Mouse (Mus musculus): ENCODE data around the gene Sept3. TPM values are rescaled to one million over a fixed set of nuclear protein-coding genes. Genes with fewer than 3 reads are reported as not detected.
"Not testable (repeated sequence)": the region's sequence is repeated elsewhere in the genome, so short reads cannot be mapped to it uniquely, and the experiment has no call there.

Gene Sept3
- polyA plus RNA-seq, 1 experiment from 2014 or later: 2.0 TPM

GRCm38 (mm10) chr15:82244115-82244804 lies 30.4 kb upstream of the Sept3 start, which contains the start of gene Cenpm:
Gene Cenpm (minus strand): TSS chr15:82244748.
- TF ChIP-seq CTCF (IDR thresholded peaks at IDR 0.05): no peak
- H3K27me3 ChIP-seq: no peaks in the 10 kb centered on the region
- peak; percentile 17 for DNase-seq (ENCODE audit: low read depth, low spot score)
- ChIA-PET POLR2A (no interaction called here), CTCF (interaction anchor here (0.7 to 1.4 kb wide), 2 partner anchors 13 to 80 kb away, joined by 3 read pairs; no protein-coding TSS in a partner anchor)
- in situ Hi-C loops (cut with MboI; ENCODE audit: low pct_unique_long_range_greater_than_20kb): no loop called here
- ATAC-seq: peak; percentile 95

GRCm38 (mm10) chr15:82244805-82245161 lies 29.9 kb upstream of the Sept3 start:
- in situ Hi-C loops (cut with MboI; ENCODE audit: low pct_unique_long_range_greater_than_20kb); DNase-seq (ENCODE audit: low read depth, low spot score); POLR2A ChIA-PET; H3K27me3 ChIP-seq; ATAC-seq: not testable (repeated sequence)
- CTCF ChIA-PET: interaction anchor here (1.4 kb wide), 1 partner anchor 80 kb away, joined by 3 read pairs; no protein-coding TSS in a partner anchor

GRCm38 (mm10) chr15:82247131-82247776 lies 27.4 kb upstream of the Sept3 start:
- DNase-seq (ENCODE audit: low read depth, low spot score) (no peak), ATAC-seq (no peak)
- TF ChIP-seq CTCF (IDR thresholded peaks at IDR 0.05): no peak
- in situ Hi-C loops (cut with MboI; ENCODE audit: low pct_unique_long_range_greater_than_20kb): no loop called here
- ChIA-PET POLR2A (no interaction called here), CTCF (no interaction called here)
- no peaks in the 10 kb centered on the region for H3K27me3 ChIP-seq

- no peak for ATAC-seq
- peak; percentile 60 for TF ChIP-seq CTCF (IDR thresholded peaks at IDR 0.05)
- POLR2A ChIA-PET: no interaction called here
- CTCF ChIA-PET: interaction anchor here (1.0 to 1.6 kb wide), 2 partner anchors 15 to 187 kb away, joined by 3 to 4 read pairs; no protein-coding TSS in a partner anchor
- in situ Hi-C loops (cut with MboI; ENCODE audit: low pct_unique_long_range_greater_than_20kb): no loop called here
- DNase-seq (ENCODE audit: low read depth, low spot score): no peak
- peaks cover 12% of the 10 kb centered on the region for H3K27me3 ChIP-seq
Measured at GRCm38 (mm10) chr15:82251579-82251978, 23.1 kb upstream of the Sept3 start.

GRCm38 (mm10) chr15:82252097-82252496 lies 22.6 kb upstream of the Sept3 start, which contains the start of gene 1500009C09Rik:
Gene 1500009C09Rik (plus strand): TSS chr15:82252397.
- no peak for DNase-seq (ENCODE audit: low read depth, low spot score)
- peaks cover 12% of the 10 kb centered on the region for H3K27me3 ChIP-seq
- no peak for TF ChIP-seq CTCF (IDR thresholded peaks at IDR 0.05)
- CTCF ChIA-PET: interaction anchor here (1.0 to 1.6 kb wide), 3 partner anchors 15 to 187 kb away, joined by 3 to 4 read pairs (median 3); no protein-coding TSS in a partner anchor
- POLR2A ChIA-PET: no interaction called here
- in situ Hi-C loops (cut with MboI; ENCODE audit: low pct_unique_long_range_greater_than_20kb): no loop called here
- ATAC-seq: no peak

DNA sequence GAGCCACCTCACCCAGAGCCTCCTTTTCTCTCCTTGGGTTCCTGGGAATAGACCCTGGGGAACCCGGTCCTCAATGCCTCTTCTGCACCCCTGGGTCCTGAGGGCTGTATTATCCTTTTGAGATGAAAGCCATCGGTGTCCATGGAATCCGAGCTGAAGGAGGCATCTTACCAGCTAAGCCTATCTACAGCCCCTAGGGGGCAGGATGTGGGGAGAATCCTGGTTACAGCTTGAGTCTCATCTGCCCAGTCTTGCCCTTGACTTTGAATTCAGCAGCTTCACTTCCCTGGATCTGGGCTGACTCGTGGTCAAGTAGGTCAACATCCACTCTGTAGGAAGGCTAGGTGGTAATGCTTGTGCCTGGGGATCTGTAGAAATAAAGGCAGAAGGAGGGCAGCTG lies 19.4 kb upstream of the Sept3 start:
- peak; percentile 31 for TF ChIP-seq CTCF (IDR thresholded peaks at IDR 0.05)
- peaks cover 18% of the 10 kb centered on the region for H3K27me3 ChIP-seq
- ChIA-PET CTCF (no interaction called here), POLR2A (no interaction called here)
- DNase-seq (ENCODE audit: low read depth, low spot score): no peak
- ATAC-seq: no peak
- in situ Hi-C loops (cut with MboI; ENCODE audit: low pct_unique_long_range_greater_than_20kb): no loop called here

- no peak for TF ChIP-seq CTCF (IDR thresholded peaks at IDR 0.05)
- ChIA-PET POLR2A (no interaction called here), CTCF (no interaction called here)
- DNase-seq (ENCODE audit: low read depth, low spot score): no peak
- no peak for ATAC-seq
- H3K27me3 ChIP-seq: peaks cover 18% of the 10 kb centered on the region
- in situ Hi-C loops (cut with MboI; ENCODE audit: low pct_unique_long_range_greater_than_20kb): no loop called here
Measured at GRCm38 (mm10) chr15:82255944-82256383, 18.7 kb upstream of the Sept3 start.

DNA sequence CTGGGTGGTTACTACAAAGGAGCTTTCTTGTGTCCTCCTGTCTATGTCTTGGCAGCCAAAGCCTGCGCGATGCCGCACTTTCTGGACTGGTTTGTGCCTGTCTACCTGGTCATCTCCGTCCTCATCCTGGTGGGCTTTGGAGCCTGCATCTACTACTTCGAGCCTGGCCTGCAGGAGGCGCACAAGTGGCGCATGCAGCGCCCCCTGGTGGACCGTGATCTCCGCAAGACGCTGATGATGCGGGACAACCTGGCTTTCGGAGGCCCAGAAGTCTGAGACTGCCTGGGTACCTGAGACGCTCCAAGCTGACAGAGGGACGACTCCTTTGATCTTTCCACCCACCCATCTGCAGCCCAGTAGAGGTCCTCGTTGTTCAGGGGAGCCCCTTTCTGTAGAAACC lies 15.2 kb upstream of the Sept3 start:
- ChIA-PET POLR2A (no interaction called here), CTCF (interaction anchor here (1.0 to 1.6 kb wide), 2 partner anchors 12 to 85 kb away, joined by 3 to 4 read pairs; no protein-coding TSS in a partner anchor)
- DNase-seq (ENCODE audit: low read depth, low spot score): no peak

GRCm38 (mm10) chr15:82266356-82266755 lies 8.3 kb upstream of the Sept3 start:
- DNase-seq (ENCODE audit: low read depth, low spot score) (no peak), ATAC-seq (no peak)
- ChIA-PET CTCF (interaction anchor here (0.9 to 2.6 kb wide), 4 partner anchors 9 to 303 kb away, joined by 3 to 9 read pairs (median 3); partner anchors contain the start of gene Sept3), POLR2A (no interaction called here)
- peak; percentile 91 for TF ChIP-seq CTCF (IDR thresholded peaks at IDR 0.05)
- in situ Hi-C loops (cut with MboI; ENCODE audit: low pct_unique_long_range_greater_than_20kb): no loop called here
- H3K27me3 ChIP-seq: peaks cover 7% of the 10 kb centered on the region

More for the DNA sequence above, 15.2 kb upstream of the Sept3 start:
- H3K27me3 ChIP-seq: peaks cover 19% of the 10 kb centered on the region
- in situ Hi-C loops (cut with MboI; ENCODE audit: low pct_unique_long_range_greater_than_20kb): no loop called here
- ATAC-seq: no peak
- peak; percentile 98 for TF ChIP-seq CTCF (IDR thresholded peaks at IDR 0.05)

DNA sequence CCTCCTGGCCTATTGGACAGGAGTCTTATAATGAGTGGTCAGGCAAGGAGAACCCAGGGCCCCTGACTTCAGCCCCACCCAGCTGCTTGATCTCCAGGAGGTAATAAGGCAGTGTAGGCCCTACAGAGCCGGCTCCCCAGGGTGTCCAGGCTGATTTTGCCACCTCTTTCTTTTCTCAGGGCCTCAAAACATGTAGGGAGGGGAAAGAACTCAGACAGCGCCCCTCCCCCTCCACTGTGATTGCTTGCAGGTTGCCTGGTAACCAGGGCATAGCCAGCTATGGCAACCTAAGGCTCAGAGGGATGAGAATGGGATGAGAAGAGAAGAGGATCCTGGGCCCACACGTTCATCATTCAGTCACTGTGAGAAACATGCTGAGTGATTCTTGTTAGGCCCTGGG lies 6.5 kb upstream of the Sept3 start:
- DNase-seq (ENCODE audit: low read depth, low spot score): no peak
- ATAC-seq: no peak
- TF ChIP-seq CTCF (IDR thresholded peaks at IDR 0.05): no peak
- POLR2A ChIA-PET: no interaction called here
- in situ Hi-C loops (cut with MboI; ENCODE audit: low pct_unique_long_range_greater_than_20kb): no loop called here
- CTCF ChIA-PET: no interaction called here
- peaks cover 7% of the 10 kb centered on the region for H3K27me3 ChIP-seq

GRCm38 (mm10) chr15:82268783-82269182 lies 5.9 kb upstream of the Sept3 start:
- CTCF ChIA-PET: no interaction called here
- POLR2A ChIA-PET: no interaction called here
- DNase-seq (ENCODE audit: low read depth, low spot score) (no peak), ATAC-seq (no peak)
- in situ Hi-C loops (cut with MboI; ENCODE audit: low pct_unique_long_range_greater_than_20kb): no loop called here
- TF ChIP-seq CTCF (IDR thresholded peaks at IDR 0.05): no peak
- peaks cover 13% of the 10 kb centered on the region for H3K27me3 ChIP-seq

Data from Patski (cell line).